9 mouse cellular contexts compared by ENCODE assay signal in the genomic region with DNA sequence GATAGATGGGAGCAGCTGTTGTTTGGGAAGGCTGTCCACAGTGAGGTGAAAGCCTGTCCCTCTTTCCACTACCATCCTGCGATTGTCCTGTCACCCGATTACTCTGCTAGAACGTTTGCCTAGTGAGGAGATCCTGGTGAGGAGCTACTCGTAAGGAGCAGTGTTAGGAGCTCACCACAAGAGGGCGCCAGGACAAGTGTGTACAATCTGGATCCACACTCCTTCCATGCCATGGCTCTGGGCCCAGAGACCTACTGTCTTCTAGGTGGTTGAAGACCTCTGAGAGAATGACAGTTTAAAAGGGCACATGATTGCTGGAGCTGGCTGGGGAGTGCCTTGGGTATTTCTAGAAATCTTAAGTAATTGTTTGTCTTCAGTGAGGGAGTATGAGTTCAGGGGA. TPM values are rescaled to one million over a fixed set of nuclear protein-coding genes. Genes with fewer than 3 reads are reported as not detected.
DNase-seq lines count a peak whose midpoint lies in the region; ATAC-seq lines count a peak whose summit lies in the region.
"Had no signal": no experiment of that assay in that cellular context is flagged by ENCODE, and none has a peak within 500 bp of the region (broad histone marks: within the 10 kb centered on the region; RNA-seq: fewer than 3 reads in every experiment).

No protein-coding gene starts in this region.

- intact Hi-C loops in heart, postnatal 14 days (cut with DNase I) = loop anchor here (1.0 to 5.0 kb wide), 4 partner anchors 14 to 195 kb away; partner anchors contain the start of gene Tmem110

- H3K4me3 ChIP-seq in hindbrain, embryonic 14.5 days (replicated peaks; ENCODE audit: low read length) = no peak overlapping the region
- no peak overlapping the region for H3K4me3 ChIP-seq in hindbrain, embryonic 12.5 days
- H3K4me3 ChIP-seq: embryonic facial prominence, embryonic 13.5 days had no signal

- H3K9me3 ChIP-seq in hindbrain, embryonic 14.5 days (ENCODE audit: control insufficient read depth, low read length) = no peaks in the 10 kb centered on the region
- H3K9me3 ChIP-seq in hindbrain, embryonic 12.5 days (replicated peaks) = no peaks in the 10 kb centered on the region
- H3K9me3 ChIP-seq: embryonic facial prominence, embryonic 13.5 days had no signal

- H3K4me2 ChIP-seq in hindbrain, embryonic 14.5 days (replicated peaks) = no peak overlapping the region
- no peak overlapping the region for H3K4me2 ChIP-seq in hindbrain, embryonic 12.5 days (replicated peaks)
- H3K4me2 ChIP-seq: embryonic facial prominence, embryonic 13.5 days had no signal

- no peak for ATAC-seq in hindbrain, embryonic 14.5 days (ENCODE audit: low FRiP score)
- ATAC-seq in hindbrain, embryonic 12.5 days (ENCODE audit: low FRiP score) = no peak
- ATAC-seq in megakaryocyte progenitor cell, adult 5-6 weeks (replicated peaks; ENCODE audit: poor library complexity) = peak; percentile 82

- no peak overlapping the region for H3K9ac ChIP-seq in hindbrain, embryonic 14.5 days
- no peak overlapping the region for H3K9ac ChIP-seq in hindbrain, embryonic 12.5 days
- H3K9ac ChIP-seq: embryonic facial prominence, embryonic 13.5 days had no signal

- DNase-seq in hindbrain, embryonic 14.5 days (ENCODE audit: low spot score) = peak; percentile 68
- DNase-seq in adrenal gland, adult 8-10 months = peak; percentile 52
- DNase-seq in embryo, embryonic 10.5 days (ENCODE audit: low spot score) = peak; percentile 85
- peak; percentile 81 to 89 for DNase-seq in heart, postnatal 14 days
- peak; percentile 45 to 59 for DNase-seq in layer of hippocampus, postnatal 36 days
- peak; percentile 72 for DNase-seq in splenic B cell, adult 2 months (ENCODE audit: low read depth, low spot score)

- 40% methylated on average over 5 of the region's 5 CpGs for WGBS in hindbrain, embryonic 14.5 days
- 33% methylated on average over 5 of the region's 5 CpGs for WGBS in hindbrain, embryonic 12.5 days

- H3K27me3 ChIP-seq in hindbrain, embryonic 14.5 days (ENCODE audit: control insufficient read depth, insufficient read depth, low read length) = no peaks in the 10 kb centered on the region
- no peaks in the 10 kb centered on the region for H3K27me3 ChIP-seq in hindbrain, embryonic 12.5 days
- H3K27me3 ChIP-seq in splenic B cell, adult 2 months (ENCODE audit: control insufficient read depth, insufficient read depth, low read length, poor library complexity, severe bottlenecking) = no peaks in the 10 kb centered on the region
- H3K27me3 ChIP-seq: embryonic facial prominence, embryonic 13.5 days had no signal

- H3K4me1 ChIP-seq in hindbrain, embryonic 14.5 days (replicated peaks; ENCODE audit: control insufficient read depth, insufficient read depth, low read length) = no peaks in the 10 kb centered on the region
- no peaks in the 10 kb centered on the region for H3K4me1 ChIP-seq in hindbrain, embryonic 12.5 days

- H3K36me3 ChIP-seq in hindbrain, embryonic 14.5 days (replicated peaks; ENCODE audit: control insufficient read depth, insufficient read depth) = peaks cover 40% of the 10 kb centered on the region; the same call in 1 of the 2 replicates
- H3K36me3 ChIP-seq in hindbrain, embryonic 12.5 days = 0 out of 2 replicates have a peak, but pooled peaks cover under 1% of the 10 kb centered on the region
- H3K36me3 ChIP-seq in splenic B cell, adult 2 months (ENCODE audit: control insufficient read depth, insufficient read depth, low read length, poor library complexity, severe bottlenecking) = no peaks in the 10 kb centered on the region; the same call in 1 of the 2 replicates

- H3K27ac ChIP-seq in hindbrain, embryonic 14.5 days = no peak overlapping the region
- no peak overlapping the region for H3K27ac ChIP-seq in hindbrain, embryonic 12.5 days
- H3K27ac ChIP-seq: embryonic facial prominence, embryonic 13.5 days had no signal

RNA-seq across cellular contexts. Expression of gene Mustn1, which starts 12.0 kb away (rescaled TPM):
- 0.67 and 1.5 TPM in 2 replicates for polyA plus RNA-seq in hindbrain, embryonic 14.5 days (2014; fragmentation: Nextera tagmentation; extraction: Ambion mirVana)
- polyA plus RNA-seq in hindbrain, embryonic 12.5 days (2016; fragmentation: Nextera tagmentation; extraction: Ambion mirVana) = 0.80 and 2.2 TPM in 2 replicates
- total RNA-seq in adrenal gland, adult 8-10 months (2022) = 1 to 10 TPM; 1.7 to 2.9 (median 2.7) TPM
- 10 to 100 TPM; 10.7 to 13.5 TPM for total RNA-seq in heart, postnatal 14 days (2021)
- 1 to 10 TPM; 2.2 to 2.7 TPM for total RNA-seq in layer of hippocampus, postnatal 36 days (2021)
- total RNA-seq in megakaryocyte progenitor cell, adult 5-6 weeks (2015) = 0.47 and 0.49 TPM in 2 replicates
- 0.27 and 0.50 TPM in 2 replicates for total RNA-seq in megakaryocyte progenitor cell, adult 5-6 weeks (2017)

RNA-seq across cellular contexts. Expression of gene Itih4, which starts 19.2 kb away (rescaled TPM):
- not detected in 2 replicates for polyA plus RNA-seq in hindbrain, embryonic 14.5 days (2014; fragmentation: Nextera tagmentation; extraction: Ambion mirVana)
- polyA plus RNA-seq in hindbrain, embryonic 12.5 days (2016; fragmentation: Nextera tagmentation; extraction: Ambion mirVana) = 0.08 and 0.19 TPM in 2 replicates
- total RNA-seq in adrenal gland, adult 8-10 months (2022) = 1 to 10 TPM in 3 of 4 experiments, under 1 TPM in 1; 0.65 to 4.7 (median 2.9) TPM
- total RNA-seq in heart, postnatal 14 days (2021) = 1 to 10 TPM; 2.7 to 6.5 TPM
- total RNA-seq in layer of hippocampus, postnatal 36 days (2021) = not detected
- not detected in 2 replicates for total RNA-seq in megakaryocyte progenitor cell, adult 5-6 weeks (2015)
- not detected in 2 replicates for total RNA-seq in megakaryocyte progenitor cell, adult 5-6 weeks (2017)
- polyA plus RNA-seq: embryonic facial prominence, embryonic 13.5 days had no signal

RNA-seq across cellular contexts. Expression of gene Tmem110, which starts 41.7 kb away (rescaled TPM):
- 21.6 and 24.0 TPM in 2 replicates for polyA plus RNA-seq in hindbrain, embryonic 14.5 days (2014; fragmentation: Nextera tagmentation; extraction: Ambion mirVana)
- polyA plus RNA-seq in hindbrain, embryonic 12.5 days (2016; fragmentation: Nextera tagmentation; extraction: Ambion mirVana) = 26.1 and 30.0 TPM in 2 replicates
- 10 to 100 TPM; 20.1 to 23.7 (median 22.8) TPM for total RNA-seq in adrenal gland, adult 8-10 months (2022)
- total RNA-seq in heart, postnatal 14 days (2021) = 1 to 10 TPM; 7.6 to 7.7 TPM
- total RNA-seq in layer of hippocampus, postnatal 36 days (2021) = 10 to 100 TPM; 19.7 to 23.9 TPM
- total RNA-seq in megakaryocyte progenitor cell, adult 5-6 weeks (2015) = 7.1 and 10.9 TPM in 2 replicates
- total RNA-seq in megakaryocyte progenitor cell, adult 5-6 weeks (2017) = 6.4 and 9.8 TPM in 2 replicates

RNA-seq across cellular contexts. Expression of gene Itih3, which starts 56.5 kb away (rescaled TPM):
- polyA plus RNA-seq in hindbrain, embryonic 14.5 days (2014; fragmentation: Nextera tagmentation; extraction: Ambion mirVana) = 2.5 and 3.1 TPM in 2 replicates
- 0.27 and 0.89 TPM in 2 replicates for polyA plus RNA-seq in hindbrain, embryonic 12.5 days (2016; fragmentation: Nextera tagmentation; extraction: Ambion mirVana)
- 1 to 10 TPM in 1 of 4 experiments, under 1 TPM in 3; 0.38 to 1.0 (median 0.59) TPM for total RNA-seq in adrenal gland, adult 8-10 months (2022)
- total RNA-seq in heart, postnatal 14 days (2021) = under 1 TPM; 0.39 to 0.81 TPM
- 10 to 100 TPM; 23.5 to 25.9 TPM for total RNA-seq in layer of hippocampus, postnatal 36 days (2021)
- not detected in 2 replicates for total RNA-seq in megakaryocyte progenitor cell, adult 5-6 weeks (2015)
- total RNA-seq in megakaryocyte progenitor cell, adult 5-6 weeks (2017) = not detected in 2 replicates
- polyA plus RNA-seq: embryonic facial prominence, embryonic 13.5 days had no signal
